Mouse (Mus musculus) right cerebral cortex, postnatal 14 days (tissue): ENCODE measurements around the gene Lonrf2.

ENCODE experiments used
- DNase-seq: peaks from one replicate; pipeline ENCODE4 v3.0.0; 2022

Gene Lonrf2

GRCm38 (mm10) chr1:38835568-38836476 lies 689 bp downstream of the Lonrf2 start:
- peak; percentile 59 for DNase-seq

GRCm38 (mm10) chr1:38834899-38835298 lies 1.6 kb downstream of the Lonrf2 start:
- DNase-seq, result no peak

- DNase-seq, result no peak
These were observed 11.6 kb downstream of the Lonrf2 start for GRCm38 (mm10) chr1:38824926-38825325.

GRCm38 (mm10) chr1:38823851-38824250 lies 12.7 kb downstream of the Lonrf2 start:
- DNase-seq, result no peak

GRCm38 (mm10) chr1:38819691-38820090 lies 16.8 kb downstream of the Lonrf2 start:
- DNase-seq, result no peak

GRCm38 (mm10) chr1:38817671-38818070 lies 18.8 kb downstream of the Lonrf2 start:
- no peak for DNase-seq

GRCm38 (mm10) chr1:38817268-38817667 lies 19.2 kb downstream of the Lonrf2 start:
- no peak for DNase-seq

- no peak for DNase-seq
These were observed 20.2 kb downstream of the Lonrf2 start for GRCm38 (mm10) chr1:38816306-38816705.

GRCm38 (mm10) chr1:38807121-38807520 lies 29.4 kb downstream of the Lonrf2 start:
- no peak for DNase-seq

- DNase-seq, result no peak
These were observed 36.1 kb downstream of the Lonrf2 start for GRCm38 (mm10) chr1:38800402-38800801.

DNA sequence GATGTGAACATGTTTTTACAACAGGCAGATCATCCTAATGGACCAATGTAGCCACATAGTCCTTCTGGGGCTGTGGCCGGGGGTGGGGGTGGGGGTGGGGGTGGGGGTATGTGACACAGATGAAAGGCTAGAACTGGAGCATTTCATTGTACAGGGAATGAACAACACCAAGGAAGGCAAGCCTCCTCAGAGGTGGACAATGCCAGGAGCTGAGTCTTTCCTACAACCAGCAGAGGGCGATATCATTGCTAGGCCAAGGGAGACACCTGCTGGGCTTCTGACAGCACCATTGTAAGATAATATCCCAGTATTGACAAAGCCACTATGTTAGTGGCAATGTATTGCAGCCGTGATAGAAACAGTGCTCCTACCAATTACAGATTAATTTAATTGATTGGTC lies 37.2 kb downstream of the Lonrf2 start:
- no peak for DNase-seq

- no peak for DNase-seq
These were observed 39.6 kb downstream of the Lonrf2 start for GRCm38 (mm10) chr1:38796936-38797335.

DNA sequence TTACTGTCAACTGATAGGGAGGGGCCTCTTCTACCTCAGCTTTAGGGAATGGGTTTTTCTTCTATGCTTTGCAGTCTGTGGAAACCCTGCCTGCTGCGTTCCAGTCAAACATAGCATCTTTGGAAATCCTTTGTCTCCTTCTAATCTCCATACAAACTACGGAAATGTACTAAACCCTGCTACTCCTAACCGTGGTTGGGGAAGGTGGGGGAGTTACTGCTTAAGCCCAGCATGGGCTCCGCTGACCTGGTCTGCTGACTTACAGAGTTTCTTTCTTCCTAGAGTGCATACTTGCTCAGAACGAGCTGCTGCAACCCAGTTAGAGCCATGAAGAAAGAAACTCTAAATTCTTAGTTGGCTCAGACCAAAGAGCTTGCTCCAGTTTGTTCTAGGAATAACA lies 41.0 kb downstream of the Lonrf2 start:
- no peak for DNase-seq

- no peak for DNase-seq
These were observed 45.3 kb downstream of the Lonrf2 start for GRCm38 (mm10) chr1:38791016-38791810.

GRCm38 (mm10) chr1:38789988-38790602 lies 46.4 kb downstream of the Lonrf2 start:
- DNase-seq, result no peak

GRCm38 (mm10) chr1:38788904-38789303 lies 47.6 kb downstream of the Lonrf2 start:
- no peak for DNase-seq

GRCm38 (mm10) chr1:38787443-38787842 lies 49.1 kb downstream of the Lonrf2 start:
- DNase-seq, result peak; percentile 49

- no peak for DNase-seq
These were observed 50.2 kb downstream of the Lonrf2 start for GRCm38 (mm10) chr1:38786358-38786757.

- no peak for DNase-seq
These were observed 58.2 kb downstream of the Lonrf2 start for GRCm38 (mm10) chr1:38778271-38778670.

GRCm38 (mm10) chr1:38777500-38777899 lies 59.0 kb downstream of the Lonrf2 start:
- no peak for DNase-seq

DNA sequence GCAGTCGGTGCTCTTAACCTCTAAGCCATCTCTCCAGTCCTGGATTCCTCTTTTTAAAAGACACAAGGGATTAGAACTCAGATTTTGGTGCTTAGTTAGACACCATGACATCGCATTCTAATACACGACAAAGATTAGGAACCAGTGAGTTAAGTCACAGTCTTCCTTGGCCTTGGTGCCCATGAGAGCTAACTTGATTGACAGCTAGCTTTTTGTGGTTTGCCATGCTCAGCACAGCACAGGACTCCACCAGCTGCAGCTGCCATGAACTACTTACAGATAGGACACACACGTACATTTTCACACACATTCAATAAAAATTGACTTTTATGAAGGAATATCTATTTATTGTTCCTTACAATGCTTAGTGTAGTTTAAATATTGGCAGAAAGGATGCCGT lies 60.8 kb downstream of the Lonrf2 start:
- DNase-seq, result no peak

DNA sequence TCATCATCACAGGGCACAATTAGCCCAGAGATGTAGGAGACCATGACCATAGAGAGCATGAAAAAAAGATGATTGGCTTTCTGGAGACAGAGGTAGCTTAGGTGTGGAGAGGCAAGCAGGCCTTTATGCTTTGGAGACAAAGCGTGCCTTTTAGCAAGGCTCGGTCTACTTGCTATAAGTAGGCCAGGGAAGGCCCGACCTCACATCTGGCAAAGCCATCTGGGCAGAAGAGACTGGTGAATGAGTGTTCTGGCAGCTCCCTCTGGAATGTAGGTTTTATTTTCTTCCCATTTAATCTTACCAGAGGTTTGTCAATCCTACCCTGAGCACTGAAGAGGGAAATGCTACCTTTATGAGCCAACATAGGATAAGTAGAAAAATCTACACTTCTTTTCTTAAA lies 65.8 kb downstream of the Lonrf2 start:
- no peak for DNase-seq

GRCm38 (mm10) chr1:38769920-38770319 lies 66.6 kb downstream of the Lonrf2 start:
- DNase-seq, result peak; percentile 75
